Mouse (Mus musculus) forebrain, embryonic 11.5 days (tissue): Measurements from ENCODE around the gene Zmym5. TPM values are rescaled to one million over a fixed set of nuclear protein-coding genes. Genes with fewer than 3 reads are reported as not detected.

Experiments used
- ATAC-seq: fragments of 200-750 bp; cut with Nextera tagmentation; replicated peaks from 2 replicates; pipeline ENCODE4 v1.8.0; 2017; ENCODE audit warnings: moderate TSS enrichment; ENCODE audit not compliant: low FRiP score
- DNase-seq: peaks from one replicate; pipeline ENCODE4 v3.0.0-alpha.2; 2017; ENCODE audit warnings: low spot score
- H3K27ac ChIP-seq: fragments of 300-500 bp; sonication (generic); 2 replicates; pipeline ENCODE4 v1.5.1; 2014; ENCODE audit warnings: low read depth, low read length
- H3K27me3 ChIP-seq: fragments of 300-500 bp; sonication (generic); 2 replicates; pipeline ENCODE4 v1.6.1; 2014; ENCODE audit warnings: mild to moderate bottlenecking, low read length, mixed read lengths; ENCODE audit not compliant: control insufficient read depth, insufficient read depth
- H3K36me3 ChIP-seq: fragments of 300-500 bp; sonication (generic); 2 replicates; pipeline ENCODE4 v1.6.1; 2014; ENCODE audit warnings: mild to moderate bottlenecking, low read length, moderate library complexity, mixed read lengths; ENCODE audit not compliant: control insufficient read depth, insufficient read depth
- H3K4me1 ChIP-seq: fragments of 300-500 bp; sonication (generic); replicated peaks from 2 replicates; pipeline ENCODE4 v1.6.1; 2014; ENCODE audit warnings: low read length, mixed read lengths; ENCODE audit not compliant: control insufficient read depth, insufficient read depth
- H3K4me2 ChIP-seq: fragments of 300-500 bp; sonication (generic); 2 replicates; pipeline ENCODE4 v1.6.1; 2014; ENCODE audit warnings: low read depth, mild to moderate bottlenecking, low read length, moderate library complexity, mixed read lengths; ENCODE audit not compliant: severe bottlenecking
- H3K4me3 ChIP-seq: fragments of 300-500 bp; sonication (generic); 2 replicates; pipeline ENCODE4 v1.5.1; 2014; ENCODE audit warnings: low read depth, low read length
- H3K9ac ChIP-seq: fragments of 300-500 bp; sonication (generic); 2 replicates; pipeline ENCODE4 v1.6.1; 2014; ENCODE audit warnings: low read length
- H3K9me3 ChIP-seq: fragments of 300-500 bp; sonication (generic); 2 replicates; pipeline ENCODE4 v1.6.1; 2016; ENCODE audit warnings: low read length, mixed read lengths; ENCODE audit not compliant: control insufficient read depth
- WGBS: fragments of 180-500 bp; shearing (Covaris S2); extraction: QIAGEN DNeasy Blood & Tissue Kit; methylation state at CpG from one replicate; pipeline ENCODE4 v1.1.7; 2014; 5-methylcytosine and 5-hydroxymethylcytosine counted together
- polyA plus RNA-seq: library from polyadenylated mRNA; unstranded; fragments of >200 nt; fragmentation: Nextera tagmentation; extraction: Ambion mirVana; gene quantifications from 2 replicates; pipeline ENCODE4 v1.2.1, GENCODE M21; 2014

Zmym5 gene
- polyA plus RNA-seq, 1 experiment from 2014 or later, result 23.9 TPM

DNA sequence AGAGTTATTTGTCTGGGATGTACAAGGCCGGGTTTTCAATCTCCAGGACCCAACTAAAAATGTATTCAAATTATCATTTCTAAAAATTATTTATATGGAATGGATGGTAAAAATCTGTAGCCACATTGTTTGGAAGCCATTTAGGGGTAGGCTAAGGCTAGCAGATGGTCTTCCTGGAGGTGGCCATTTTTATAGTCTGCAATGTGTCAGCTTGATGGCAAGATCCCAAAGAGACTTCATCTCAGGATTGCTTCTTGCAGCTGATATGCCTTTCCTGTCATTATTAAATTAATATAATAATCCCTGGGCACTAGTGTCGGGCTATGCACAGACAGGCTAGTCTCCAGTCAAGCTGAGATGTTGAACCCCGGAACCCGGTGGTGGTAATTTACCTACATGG is 60.2 kb downstream of the Zmym5 start:
- H3K4me1 ChIP-seq, result no peaks in the 10 kb centered on the region
- H3K9ac ChIP-seq, result no peak overlapping the region
- H3K4me3 ChIP-seq, result no peak overlapping the region
- no peaks in the 10 kb centered on the region; the same call in 1 of the 2 replicates for H3K36me3 ChIP-seq
- 93% methylated on average over 4 of the region's 4 CpGs for WGBS
- no peaks in the 10 kb centered on the region for H3K27me3 ChIP-seq
- H3K4me2 ChIP-seq, result no peak overlapping the region
- no peak for DNase-seq
- no peaks in the 10 kb centered on the region for H3K9me3 ChIP-seq
- ATAC-seq, result no peak
- H3K27ac ChIP-seq, result no peak overlapping the region

Other genes starting within 250 kb of the Zmym5 start
- gene Cenpj, start 236.3 kb downstream of the Zmym5 start, polyA plus RNA-seq, result 25.6 and 28.6 TPM in 2 replicates
- 1.1 and 2.3 TPM in 2 replicates for gene Parp4, start 236.1 kb downstream of the Zmym5 start, polyA plus RNA-seq
- gene Mphosph8, start 143.5 kb downstream of the Zmym5 start, polyA plus RNA-seq, result 39.4 and 50.2 TPM in 2 replicates
- gene Pspc1, start 33.4 kb downstream of the Zmym5 start, polyA plus RNA-seq, result 66.6 and 67.3 TPM in 2 replicates
- gene Zmym2, start 74.9 kb upstream of the Zmym5 start, polyA plus RNA-seq, result 65.3 and 73.3 TPM in 2 replicates
- 0.08 TPM in 1 of 2 replicates, not detected in the other for gene Gja3, start 246.4 kb upstream of the Zmym5 start, polyA plus RNA-seq